Mouse (Mus musculus) left cerebral cortex, postnatal 10 days (tissue): ENCODE measurements around the gene Hspbp1. TPM values are rescaled to one million over a fixed set of nuclear protein-coding genes. Genes with fewer than 3 reads are reported as not detected.

Experiments used
- total RNA-seq, 2 experiments: library from RNA; stranded (reverse); gene quantifications; 2 replicates each; pipeline ENCODE4 v1.2.3; 2021

Hspbp1 gene
- total RNA-seq, 2 experiments from 2014 or later = 111 to 114 TPM

Other genes with a start within 250 kb of the Hspbp1 start
- 10 to 100 TPM; 37.7 to 38.9 TPM for gene Rdh13, start 239.4 kb downstream of the Hspbp1 start, total RNA-seq
- 1 to 10 TPM; 3.0 to 4.5 TPM for gene Eps8l1, start 224.4 kb downstream of the Hspbp1 start, total RNA-seq
- gene Ppp1r12c, start 183.4 kb downstream of the Hspbp1 start, total RNA-seq = 100 to 1,000 TPM; 114 to 123 TPM
- gene Tnnt1, start 168.7 kb downstream of the Hspbp1 start, total RNA-seq = 1 to 10 TPM; 2.0 to 3.1 TPM
- not detected for gene Tnni3, start 160.8 kb downstream of the Hspbp1 start, total RNA-seq
- gene Dnaaf3, start 152.6 kb downstream of the Hspbp1 start, total RNA-seq = under 1 TPM; 0.51 to 0.69 TPM
- 100 to 1,000 TPM; 251 to 253 TPM for gene Syt5, start 137.5 kb downstream of the Hspbp1 start, total RNA-seq
- 1 to 10 TPM; 1.0 to 1.6 TPM for gene Ptprh, start 81.0 kb downstream of the Hspbp1 start, total RNA-seq
- gene Tmem86b, start 53.6 kb downstream of the Hspbp1 start, total RNA-seq = 10 to 100 TPM; 11.8 to 12.2 TPM
- gene Ppp6r1, start 26.0 kb downstream of the Hspbp1 start, total RNA-seq = 100 to 1,000 TPM; 107 to 111 TPM
- gene Brsk1, start 5.5 kb upstream of the Hspbp1 start, total RNA-seq = 100 to 1,000 TPM; 312 to 319 TPM
- gene Tmem150b, start 40.2 kb upstream of the Hspbp1 start, total RNA-seq = not detected
- 10 to 100 TPM; 39.5 to 42.0 TPM for gene Kmt5c, start 55.0 kb upstream of the Hspbp1 start, total RNA-seq
- 1 to 10 TPM; 6.9 to 8.7 TPM for gene Cox6b2, start 68.0 kb upstream of the Hspbp1 start, total RNA-seq
- not detected for gene Fam71e2, start 86.2 kb upstream of the Hspbp1 start, total RNA-seq
- 1 to 10 TPM in 1 of 2 experiments, under 1 TPM in 1; 0.73 to 1.1 TPM for gene Il11, start 97.8 kb upstream of the Hspbp1 start, total RNA-seq
- gene Tmem190, start 97.9 kb upstream of the Hspbp1 start, total RNA-seq = not detected
- 1 to 10 TPM; 4.1 to 5.2 TPM for gene Tmem238, start 104.6 kb upstream of the Hspbp1 start, total RNA-seq
- 100 to 1,000 TPM; 484 to 532 TPM for gene Rpl28, start 107.8 kb upstream of the Hspbp1 start, total RNA-seq
- gene Ube2s, start 127.5 kb upstream of the Hspbp1 start, total RNA-seq = 100 to 1,000 TPM; 145 to 159 TPM
- gene Shisa7, start 159.6 kb upstream of the Hspbp1 start, total RNA-seq = 100 to 1,000 TPM; 104 to 111 TPM
- gene Isoc2b, start 185.2 kb upstream of the Hspbp1 start, total RNA-seq = 1 to 10 TPM; 2.0 to 3.4 TPM
- 1 to 10 TPM; 6.4 to 6.8 TPM for gene Isoc2a, start 192.1 kb upstream of the Hspbp1 start, total RNA-seq
- gene Gm36210, start 221.4 kb upstream of the Hspbp1 start, total RNA-seq = under 1 TPM; 0.26 to 0.36 TPM
- 10 to 100 TPM; 15.2 to 15.3 TPM for gene Zfp628, start 230.1 kb upstream of the Hspbp1 start, total RNA-seq
- 10 to 100 TPM; 70.1 to 72.6 TPM for gene Nat14, start 237.0 kb upstream of the Hspbp1 start, total RNA-seq
- 1 to 10 TPM; 2.4 to 2.6 TPM for gene Ssc5d, start 240.7 kb upstream of the Hspbp1 start, total RNA-seq